Mouse (Mus musculus) CH12F3 (cell line): ENCODE results near the gene Zfp941.

Experiments used
- in situ Hi-C: fragments of 300-500 bp; cut with MboI; formaldehyde crosslinking; loops from 2 replicates; pipeline ENCODE4 v1.14.3; 2020; ENCODE audit warnings: low sequenced_read_pairs

Zfp941 gene

DNA sequence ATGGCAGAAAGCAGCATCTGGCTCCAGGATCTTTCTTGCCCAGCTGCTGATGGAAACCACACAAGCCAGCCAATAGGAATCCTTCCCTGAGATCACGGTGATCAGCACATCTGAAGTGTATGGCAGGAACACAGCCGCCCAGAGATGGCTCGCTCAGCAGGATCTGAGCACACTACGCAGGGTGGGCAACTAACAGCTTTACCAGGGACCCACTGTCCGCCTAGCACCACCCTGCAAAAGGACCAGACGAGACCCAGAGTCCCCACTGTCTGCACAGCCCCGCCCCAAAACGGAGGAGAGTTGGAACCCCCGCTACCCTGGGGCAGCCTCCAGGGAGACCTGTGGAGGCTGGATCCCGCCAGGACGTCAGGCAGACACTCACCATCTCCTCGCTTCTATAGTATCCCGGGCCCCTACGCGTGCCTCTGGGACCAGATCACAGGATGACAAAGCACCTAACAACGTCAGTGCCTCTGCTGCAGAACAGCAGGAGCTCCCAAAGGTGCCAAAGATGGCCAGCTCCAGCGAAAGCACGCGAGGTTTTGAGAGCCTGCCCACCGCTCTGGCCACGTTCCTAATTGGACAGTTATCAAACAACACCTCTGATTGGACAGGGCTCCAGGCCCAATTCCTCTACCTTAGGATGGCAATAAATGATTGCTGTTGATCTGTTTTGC, at the start of gene Zfp941:
Zfp941 (minus strand) TSS at position 526 of the 677 bp plus-strand sequence.
- in situ Hi-C loops, result no loop called here

DNA sequence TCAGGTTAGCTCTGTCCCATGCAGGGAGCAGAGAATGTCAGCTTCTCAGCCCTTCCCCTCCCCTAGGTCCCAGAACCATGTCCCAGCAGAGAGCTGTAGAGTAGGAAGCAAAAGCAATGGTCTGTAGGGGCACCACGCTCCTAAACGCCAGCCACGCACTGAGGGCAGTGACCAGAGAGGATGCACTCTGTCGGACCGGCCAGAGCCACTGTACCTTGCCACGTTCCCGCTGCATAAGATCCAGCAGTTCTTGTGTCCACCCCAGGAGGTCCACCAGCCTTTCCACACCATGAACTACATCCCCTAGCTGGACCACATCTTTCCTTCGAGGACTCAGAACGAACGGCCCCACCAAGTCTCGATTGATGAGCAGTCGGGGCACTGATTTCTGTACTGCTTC, 42.8 kb upstream of the Zfp941 start:
- in situ Hi-C loops, result no loop called here

DNA sequence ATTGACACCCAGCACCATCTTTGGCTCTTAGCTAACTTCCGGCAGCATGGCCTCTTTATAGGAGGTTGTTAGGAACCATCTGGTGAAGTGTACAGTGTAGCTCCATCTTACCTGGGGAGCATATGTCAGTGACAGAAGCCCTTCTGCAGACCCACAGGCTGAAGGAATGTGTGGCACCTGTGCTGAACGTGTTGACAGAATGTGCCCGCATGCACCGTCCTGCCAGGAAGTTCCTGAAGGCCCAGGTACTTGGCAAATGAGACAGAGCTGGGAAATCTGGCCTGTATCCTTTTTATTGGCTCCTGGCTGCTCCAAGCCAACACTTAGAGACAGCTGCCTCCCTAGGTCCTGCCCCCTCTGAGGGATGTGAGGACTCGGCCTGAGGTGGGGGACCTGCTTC, 38.8 kb upstream of the Zfp941 start:
- in situ Hi-C loops, result no loop called here

DNA sequence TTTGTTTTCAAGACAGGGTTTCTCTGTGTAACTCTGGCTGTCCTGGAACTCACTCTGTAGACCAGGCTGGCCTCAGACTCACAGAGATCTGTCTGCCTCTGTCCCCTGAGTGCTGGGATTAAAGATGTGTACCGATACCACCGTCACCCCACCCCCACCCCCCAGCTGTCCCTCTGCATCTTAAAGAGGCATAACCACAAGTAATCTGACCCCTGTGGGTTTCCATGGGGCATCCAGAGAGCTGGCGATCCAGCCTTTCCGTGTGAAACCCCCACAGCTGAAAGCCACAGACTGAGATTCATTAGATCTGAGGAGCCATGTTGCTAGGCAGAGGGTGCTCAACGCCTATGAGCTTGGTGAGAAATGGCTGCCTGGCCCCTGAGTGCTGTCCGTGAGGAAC, 38.0 kb upstream of the Zfp941 start:
- in situ Hi-C loops, result no loop called here

DNA sequence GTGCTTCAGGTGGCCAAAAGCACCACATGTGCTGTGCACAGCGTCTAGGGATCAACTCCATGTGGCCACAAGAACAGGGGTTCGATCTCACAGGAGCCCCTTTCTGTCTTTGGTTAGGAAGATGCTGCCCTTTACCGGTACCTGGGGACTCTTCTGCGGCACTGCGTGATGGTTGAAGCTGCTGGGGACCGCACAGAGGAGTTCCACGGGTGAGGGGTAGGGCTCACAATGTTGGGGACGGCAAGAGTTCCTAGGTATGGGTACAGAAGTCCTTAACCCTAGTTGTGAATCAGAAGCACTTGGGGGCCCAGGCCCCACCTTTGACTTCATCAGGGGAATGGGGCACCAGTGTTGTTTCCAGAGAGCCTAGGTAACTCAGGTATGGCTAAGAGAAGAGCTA, 36.8 kb upstream of the Zfp941 start:
- in situ Hi-C loops, result no loop called here

DNA sequence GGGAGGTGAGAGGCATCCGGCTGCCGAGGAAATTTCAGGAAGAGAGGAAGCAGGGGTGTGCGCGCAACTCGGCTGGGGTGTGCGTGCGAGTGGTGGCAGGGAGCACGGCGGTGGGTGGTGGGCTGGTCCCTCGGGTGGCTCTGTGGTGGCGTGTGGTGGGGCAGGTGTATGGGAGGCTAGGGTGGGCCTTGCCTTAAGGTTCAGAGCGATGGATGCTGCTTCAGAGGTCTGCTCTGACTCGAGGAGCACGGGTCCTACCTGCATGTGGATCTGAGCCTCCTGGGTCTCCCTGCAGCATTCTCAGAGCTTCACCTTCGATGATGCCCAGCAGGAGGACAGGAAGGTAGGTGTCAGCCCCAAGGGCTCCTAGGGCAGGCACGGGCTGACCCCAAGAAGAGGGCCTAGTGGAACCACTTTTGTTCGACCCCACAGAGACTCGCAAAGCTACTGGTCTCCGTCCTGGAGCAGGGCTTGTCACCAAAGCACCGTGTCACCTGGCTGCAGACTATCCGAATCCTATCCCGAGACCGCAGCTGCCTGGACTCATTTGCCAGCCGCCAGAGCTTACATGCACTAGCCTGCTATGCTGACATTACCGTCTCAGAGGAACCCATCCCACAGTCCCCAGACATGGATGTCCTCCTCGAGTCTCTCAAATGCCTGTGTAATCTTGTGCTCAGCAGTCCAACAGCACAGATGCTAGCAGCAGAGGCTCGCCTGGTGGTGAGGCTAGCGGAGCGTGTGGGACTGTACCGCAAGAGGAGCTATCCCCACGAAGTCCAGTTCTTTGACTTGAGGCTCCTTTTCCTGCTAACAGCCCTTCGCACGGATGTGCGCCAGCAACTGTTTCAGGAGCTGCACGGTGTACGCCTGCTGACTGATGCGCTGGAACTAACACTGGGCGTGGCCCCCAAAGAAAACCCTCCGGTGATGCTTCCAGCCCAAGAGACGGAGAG, 35.9 kb upstream of the Zfp941 start, which contains the start of gene Bet1l:
Bet1l (minus strand) TSS at position 28 of the 956 bp plus-strand sequence.
- in situ Hi-C loops, result no loop called here

DNA sequence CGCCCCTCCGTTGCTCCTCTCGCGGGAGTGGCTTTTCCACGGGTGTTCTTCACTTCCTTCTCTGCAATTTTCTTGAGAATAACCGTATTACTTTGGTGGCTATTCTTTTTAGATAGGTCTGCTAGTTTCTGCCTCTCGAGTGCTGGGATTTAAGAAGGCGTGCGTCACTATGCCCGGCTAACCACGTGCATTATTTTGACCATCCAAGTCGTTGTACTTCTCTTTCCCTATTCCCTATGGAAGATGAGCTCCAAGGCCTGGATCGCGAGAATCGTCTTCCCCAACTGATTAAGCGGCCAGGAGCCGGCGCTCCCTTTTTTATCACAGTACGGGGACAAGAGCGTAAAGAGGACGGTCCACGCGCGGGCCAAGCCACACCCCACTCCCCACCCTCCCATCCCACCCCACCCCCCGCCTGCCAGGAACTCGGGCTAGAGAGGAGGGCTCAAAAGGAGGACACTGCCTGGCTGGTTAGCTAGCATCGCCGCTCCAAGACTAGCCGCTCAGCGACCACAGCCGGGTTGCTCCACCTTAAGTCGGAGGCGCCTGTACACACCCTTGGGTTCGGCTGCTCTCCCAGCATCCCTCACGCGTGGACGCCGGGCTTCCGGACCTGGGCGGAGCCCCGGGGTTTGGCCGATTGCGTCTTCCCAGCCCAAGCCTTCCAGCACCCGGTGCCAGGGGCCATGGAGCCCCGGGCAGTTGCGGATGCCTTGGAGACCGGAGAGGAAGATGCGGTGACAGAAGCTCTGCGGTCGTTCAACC, 35.0 kb upstream of the Zfp941 start, which contains the start of gene Ric8a:
Ric8a (plus strand) TSS at position 173 of the 765 bp plus-strand sequence.
- in situ Hi-C loops, result no loop called here

DNA sequence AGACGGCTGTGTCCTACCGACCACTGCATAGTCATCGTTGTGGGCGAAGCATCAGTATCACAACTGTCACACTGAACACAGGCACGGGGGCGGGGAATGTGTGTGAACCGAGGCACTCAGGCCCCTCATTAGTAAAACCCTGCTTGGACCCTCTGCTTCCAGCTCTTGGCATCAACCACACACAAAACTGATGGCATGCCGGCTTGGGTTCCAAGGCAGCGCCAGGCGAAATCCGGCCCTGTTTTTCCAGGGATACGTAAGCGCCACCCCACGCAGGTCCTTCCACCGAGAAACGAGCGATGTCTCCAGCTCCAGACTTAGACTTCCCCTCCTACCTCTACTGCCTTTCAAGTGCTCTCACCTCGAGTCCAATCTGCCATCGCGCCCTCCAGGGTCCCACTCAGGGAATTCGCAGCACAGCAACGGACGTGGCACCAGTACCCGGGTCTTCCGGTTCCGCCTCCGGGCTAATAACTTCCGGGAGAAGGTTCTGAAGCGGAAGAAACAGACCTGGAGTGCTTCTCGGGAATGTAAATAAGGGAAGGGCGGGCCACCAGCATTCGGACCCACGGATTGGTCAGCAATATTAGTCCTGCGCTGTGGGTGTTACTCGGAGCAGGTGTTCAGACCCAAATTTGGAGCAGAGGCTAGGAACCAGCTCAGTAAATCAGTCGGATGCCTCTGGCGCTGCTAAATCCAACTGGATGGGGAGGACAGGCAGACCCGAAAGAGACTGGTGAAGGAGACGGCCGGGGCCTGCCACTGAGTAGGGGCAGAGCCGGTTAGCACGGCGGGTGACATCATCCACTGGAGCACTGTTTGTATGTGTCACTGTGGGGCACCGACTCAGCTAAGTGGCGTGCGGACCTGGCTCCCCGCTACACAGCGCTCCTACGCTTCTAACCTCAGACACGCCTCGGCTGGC, 34.1 kb upstream of the Zfp941 start, which contains the start of gene Gm45785:
Gm45785 (minus strand) TSS at position 472 of the 925 bp plus-strand sequence.
- in situ Hi-C loops, result no loop called here

DNA sequence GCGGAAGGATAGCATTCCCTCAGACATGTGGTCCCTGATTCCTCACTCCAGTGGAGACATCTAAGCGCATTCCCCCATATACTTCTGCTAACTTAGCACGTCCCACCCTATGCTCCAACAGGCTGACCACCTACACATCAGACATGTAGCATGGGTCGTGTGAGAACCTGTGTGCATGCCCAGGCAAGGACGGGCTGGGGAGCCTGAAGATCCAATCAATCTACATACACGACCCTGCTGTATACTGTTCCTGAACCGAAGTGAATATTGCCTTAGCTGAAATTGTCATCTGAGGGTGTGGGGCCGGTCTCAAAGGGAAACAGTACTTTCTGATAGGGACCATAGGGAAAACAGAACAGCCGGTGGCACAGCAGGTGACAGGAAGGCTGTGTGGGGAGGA, 33.2 kb upstream of the Zfp941 start:
- in situ Hi-C loops, result no loop called here

DNA sequence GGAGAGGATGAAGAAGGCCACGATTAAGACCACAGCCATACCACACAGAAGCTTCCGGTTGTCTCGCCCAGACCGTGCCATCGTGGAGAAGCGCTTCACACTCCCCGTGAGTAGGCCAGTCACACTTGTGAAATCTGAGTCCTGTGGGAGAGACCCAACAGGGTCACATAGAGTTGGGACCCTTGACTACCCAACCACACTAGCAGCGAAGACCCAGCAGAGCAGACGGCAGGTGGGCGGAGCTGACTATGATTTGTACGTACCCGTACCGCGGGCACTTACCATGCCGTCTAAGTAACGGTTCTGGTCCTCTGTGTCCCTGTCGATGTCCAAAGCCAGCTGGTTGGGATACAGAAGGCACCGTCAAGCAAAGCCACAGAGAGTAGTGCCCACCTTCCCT, 32.5 kb upstream of the Zfp941 start:
- in situ Hi-C loops, result no loop called here

DNA sequence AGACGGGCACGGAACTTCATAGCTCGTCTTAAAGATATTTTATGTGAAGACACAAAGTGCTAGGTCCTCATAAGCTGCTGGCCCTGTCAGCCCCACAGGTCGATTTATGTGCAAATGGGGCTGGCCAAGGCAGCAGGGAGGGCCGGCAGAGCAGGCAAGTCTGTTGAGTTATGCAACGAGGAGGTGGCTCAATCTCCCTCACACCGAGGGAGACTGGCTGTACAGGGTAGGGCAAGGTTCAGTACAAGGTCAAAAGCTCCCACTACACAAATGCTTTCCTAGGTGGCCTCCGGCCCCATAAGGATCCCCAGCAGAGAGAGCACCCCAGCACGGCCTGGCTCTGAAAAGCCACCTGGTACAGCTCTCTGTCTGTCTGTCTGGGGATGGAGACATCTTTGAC, 31.4 kb upstream of the Zfp941 start:
- in situ Hi-C loops, result no loop called here

DNA sequence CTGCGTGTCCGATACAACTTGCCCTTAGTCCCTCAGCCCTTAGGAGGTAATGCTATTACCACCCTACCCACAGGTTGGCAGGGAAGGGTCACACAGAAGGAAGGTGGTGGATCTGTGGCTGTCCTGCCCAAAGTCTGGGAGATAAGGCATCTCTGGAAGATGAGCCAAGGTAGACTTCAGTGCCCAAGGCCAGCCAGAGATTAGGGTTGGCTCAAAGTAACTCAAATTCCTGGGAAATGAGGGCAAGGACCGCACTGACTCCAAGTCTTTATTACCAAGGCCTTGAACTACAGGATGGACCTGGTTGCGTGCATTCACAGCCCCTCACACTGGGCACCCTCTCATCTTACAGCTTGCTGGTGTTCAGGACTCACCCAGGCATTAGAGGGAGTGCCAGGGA, 29.9 kb upstream of the Zfp941 start:
- in situ Hi-C loops, result no loop called here

DNA sequence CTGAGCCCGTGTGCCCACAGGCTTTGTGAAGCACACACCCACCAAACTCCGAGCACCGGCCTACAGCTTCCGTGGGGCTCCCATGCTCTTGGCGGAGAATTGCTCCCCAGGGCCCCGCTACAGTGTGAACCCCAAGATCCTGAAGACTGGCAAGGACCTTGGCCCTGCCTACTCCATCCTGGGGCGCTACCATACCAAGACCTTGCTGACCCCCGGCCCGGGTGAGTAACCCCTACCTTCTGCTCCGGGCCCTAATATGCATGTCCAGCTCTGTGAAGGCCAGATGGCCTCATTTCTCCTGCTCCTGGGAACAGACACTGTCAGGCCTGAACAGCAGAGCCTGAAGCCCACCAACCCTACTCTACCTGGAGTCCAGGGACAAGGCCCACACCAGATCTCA, 26.6 kb upstream of the Zfp941 start:
- in situ Hi-C loops, result no loop called here

DNA sequence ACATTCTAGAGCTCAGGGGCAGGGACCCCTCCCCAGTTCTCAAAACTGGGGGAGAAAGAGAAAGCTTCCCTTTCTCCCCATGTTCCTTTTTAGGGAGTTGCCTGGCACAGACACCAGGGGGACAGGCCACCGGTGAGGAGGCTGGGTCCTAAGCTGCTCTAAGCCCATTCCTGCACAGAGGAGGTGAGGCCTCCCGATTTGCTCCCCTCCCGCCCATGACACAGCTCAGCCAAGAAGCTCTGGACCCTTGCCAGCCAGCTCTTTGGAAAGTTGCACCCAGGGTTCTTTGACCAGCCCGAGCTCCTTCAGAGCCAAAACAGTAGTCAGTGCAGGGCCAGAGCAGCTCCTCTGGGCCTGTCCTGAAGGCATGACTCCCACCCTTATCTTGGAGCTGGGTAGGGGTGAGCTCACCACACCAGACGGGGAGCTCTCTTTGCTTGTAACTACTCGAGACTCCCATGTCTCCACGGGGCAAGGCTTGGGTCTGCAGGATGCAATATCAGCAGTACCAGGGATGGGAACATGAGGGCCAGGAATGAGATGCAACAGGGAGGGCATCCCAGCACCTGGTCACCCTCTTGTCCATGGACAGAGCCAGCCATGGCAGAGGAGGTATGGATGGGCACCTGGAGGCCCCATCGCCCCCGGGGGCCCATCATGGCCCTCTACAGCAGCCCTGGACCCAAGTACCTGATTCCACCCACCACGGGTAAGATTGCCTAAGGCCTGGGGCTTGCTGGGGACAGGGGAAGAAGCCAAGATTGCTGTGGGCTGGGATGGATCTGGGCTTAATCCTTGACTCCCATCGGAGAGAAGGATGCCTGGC, 26.0 kb upstream of the Zfp941 start, which contains the start of gene Odf3:
Odf3 (plus strand) TSS at position 51 of the 826 bp plus-strand sequence.
- in situ Hi-C loops, result no loop called here

DNA sequence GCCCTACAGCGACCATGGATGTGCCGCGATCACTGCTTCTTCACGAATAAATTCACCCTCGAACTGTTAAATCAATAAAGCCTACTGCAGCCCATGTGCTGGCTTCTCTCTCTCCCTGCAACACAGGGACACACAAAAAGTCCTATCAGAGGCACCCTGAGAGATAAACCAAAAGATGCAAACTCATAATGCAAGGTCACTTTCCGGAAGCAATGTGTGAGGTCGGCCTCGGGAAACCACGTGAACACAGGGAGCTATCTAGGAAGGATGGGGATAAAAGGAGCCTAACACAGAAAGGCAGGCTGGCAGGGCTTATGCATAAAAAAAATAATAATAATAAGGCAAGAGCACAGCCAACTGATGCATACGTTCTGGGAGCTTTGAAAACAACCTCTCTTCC, 24.7 kb upstream of the Zfp941 start:
- in situ Hi-C loops, result no loop called here

DNA sequence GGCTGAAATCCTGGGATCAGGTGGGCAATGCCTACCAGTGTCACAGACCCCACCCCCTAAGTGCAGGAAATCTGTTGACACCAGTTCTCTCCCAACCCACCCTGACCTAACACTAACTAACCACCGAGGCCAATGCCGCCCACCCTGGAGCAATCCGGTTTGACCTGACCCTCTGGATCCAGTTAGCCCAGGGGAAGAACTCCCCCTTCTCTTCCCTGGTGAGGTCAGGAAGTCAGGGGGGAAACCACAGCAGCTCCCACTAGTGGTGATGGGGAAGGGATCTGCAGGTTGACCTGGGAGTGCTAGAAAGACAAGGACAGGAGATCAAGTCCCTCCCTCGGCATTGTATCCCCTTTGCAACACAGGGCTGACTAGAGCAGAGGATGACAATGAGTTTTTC, 23.7 kb upstream of the Zfp941 start:
- in situ Hi-C loops, result no loop called here

DNA sequence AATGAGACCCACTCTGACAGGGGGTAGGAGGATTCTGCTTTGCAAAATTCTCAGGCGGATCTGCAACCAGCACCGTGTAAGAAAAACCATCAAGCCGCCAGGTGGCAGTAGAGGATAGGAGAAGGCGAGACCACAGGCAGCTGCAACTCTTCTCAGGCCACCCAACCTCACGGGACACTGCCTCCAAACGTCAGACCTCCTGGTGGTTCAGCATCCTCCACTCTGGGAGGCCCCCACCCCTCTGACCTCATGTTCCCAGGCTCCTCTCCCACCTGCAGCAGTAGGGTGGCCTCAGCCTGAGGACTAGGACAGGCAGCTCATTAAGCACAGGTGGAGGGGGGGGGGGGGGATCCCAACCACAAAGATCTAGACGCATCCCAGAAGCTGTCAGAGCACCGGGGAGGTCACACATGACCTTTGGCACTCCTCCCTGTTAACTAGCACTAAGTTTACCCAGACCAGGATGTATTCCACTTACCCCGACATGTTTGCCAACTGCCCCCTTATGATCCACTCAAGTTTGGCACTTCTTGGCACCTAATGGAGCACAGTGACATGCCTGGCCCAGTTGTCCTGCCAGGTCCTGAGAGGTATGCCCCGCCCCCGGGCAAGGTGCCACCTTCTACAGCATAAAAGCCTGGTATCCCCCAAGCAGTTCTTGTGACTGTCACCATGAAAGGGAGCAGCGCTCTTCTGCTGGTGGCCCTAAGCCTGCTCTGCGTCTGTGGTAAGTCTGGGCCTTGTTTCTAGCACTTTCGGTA, 23.1 kb upstream of the Zfp941 start, which contains the start of gene Scgb1c1:
Scgb1c1 (plus strand) TSS at position 643 of the 761 bp plus-strand sequence.
- in situ Hi-C loops, result loop anchor here (5.0 kb wide), 2 partner anchors 57 to 207 kb away; partner anchors contain the start of gene Cox8b

DNA sequence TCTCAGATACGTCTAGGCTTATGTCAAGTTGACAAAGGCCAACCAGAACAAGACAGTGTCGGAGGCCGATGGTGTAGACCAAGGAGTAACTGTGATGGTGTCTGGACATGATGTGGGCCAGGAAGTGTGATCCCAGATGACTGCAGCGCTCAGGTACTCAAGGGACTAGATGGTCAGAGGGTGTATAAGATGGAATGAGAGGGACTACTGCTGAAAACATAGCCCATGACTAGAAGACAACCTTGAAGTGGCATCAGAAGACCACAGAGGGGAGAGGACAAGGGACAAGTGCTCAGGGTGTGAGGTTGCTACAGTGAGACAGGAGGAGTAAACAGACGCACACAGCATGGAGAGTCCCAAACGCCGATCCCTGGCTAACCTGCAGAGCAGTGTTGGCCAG, 21.8 kb upstream of the Zfp941 start:
- in situ Hi-C loops, result loop anchor here (5.0 kb wide), 2 partner anchors 58 to 208 kb away; partner anchors contain the start of gene Cox8b
